Mouse (Mus musculus): ENCODE results near the gene Lmod1.
A peak's percentile ranks its signal among the peaks of the same experiment; 100 is the strongest.

The Lmod1 gene

DNA sequence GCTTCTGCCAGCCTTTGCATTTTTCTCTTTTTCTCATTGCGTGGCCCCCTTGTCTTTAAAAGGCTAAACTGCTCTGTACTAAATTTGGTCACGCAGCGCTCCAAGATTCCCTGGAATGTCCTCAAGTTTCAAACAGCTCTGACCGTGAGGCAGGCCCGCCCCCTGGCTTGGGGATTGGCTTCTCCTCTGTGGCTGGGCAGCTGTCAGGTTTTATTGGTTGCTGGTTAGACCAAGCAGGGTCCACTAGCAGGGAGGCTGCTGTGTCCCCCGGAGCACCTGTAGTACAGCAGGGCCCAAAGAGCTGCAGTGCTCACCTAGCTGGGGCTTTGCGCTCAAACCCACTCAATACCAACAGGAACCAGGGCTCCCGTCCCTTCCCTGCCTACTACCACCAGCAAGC lies at the start of gene Lmod1:
Gene Lmod1 (plus strand): TSS at position 237 of the 400 bp plus-strand sequence.
- peak; percentile 63 for DNase-seq

DNA sequence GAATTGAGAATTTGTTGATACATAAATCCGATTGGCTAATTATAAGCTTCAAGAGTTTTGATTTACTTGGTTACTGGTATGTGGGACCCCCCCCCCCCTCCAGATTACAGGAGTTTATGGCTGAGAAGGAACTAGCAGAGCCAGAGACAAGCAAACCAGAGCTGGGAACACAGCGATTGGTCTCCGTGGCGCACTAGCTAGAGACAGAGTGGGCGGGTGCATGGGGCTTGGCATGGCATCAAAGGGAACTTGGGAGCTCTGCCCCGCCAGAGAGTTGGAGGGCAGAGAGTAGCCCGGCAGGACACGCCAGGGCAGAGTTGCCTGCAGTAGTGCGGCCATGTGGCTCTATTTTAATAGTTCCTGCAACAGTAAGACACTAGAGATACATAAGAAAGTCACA lies 44.0 kb upstream of the Lmod1 start:
- peak; percentile 74 to 79 for DNase-seq

DNA sequence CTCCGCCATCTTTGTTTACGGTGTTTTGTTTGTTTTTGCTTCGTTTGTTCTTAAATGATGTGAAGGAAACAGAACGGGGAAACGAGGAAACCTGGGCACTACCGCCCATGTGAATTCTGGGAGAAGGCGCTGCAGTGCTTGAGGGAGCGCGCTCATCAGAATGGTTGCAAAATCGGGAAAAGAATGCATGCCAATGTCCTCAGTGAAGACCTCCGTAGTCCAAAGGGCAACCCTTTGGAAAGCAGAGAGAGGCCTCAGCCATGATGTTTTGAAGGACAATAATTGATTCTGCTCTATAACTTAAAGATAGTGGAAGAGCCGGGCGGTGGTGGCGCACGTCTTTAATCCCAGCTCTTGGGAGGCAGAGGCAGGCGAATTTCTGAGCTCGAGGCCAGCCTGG lies 42.8 kb upstream of the Lmod1 start:
- DNase-seq, result no peak

DNA sequence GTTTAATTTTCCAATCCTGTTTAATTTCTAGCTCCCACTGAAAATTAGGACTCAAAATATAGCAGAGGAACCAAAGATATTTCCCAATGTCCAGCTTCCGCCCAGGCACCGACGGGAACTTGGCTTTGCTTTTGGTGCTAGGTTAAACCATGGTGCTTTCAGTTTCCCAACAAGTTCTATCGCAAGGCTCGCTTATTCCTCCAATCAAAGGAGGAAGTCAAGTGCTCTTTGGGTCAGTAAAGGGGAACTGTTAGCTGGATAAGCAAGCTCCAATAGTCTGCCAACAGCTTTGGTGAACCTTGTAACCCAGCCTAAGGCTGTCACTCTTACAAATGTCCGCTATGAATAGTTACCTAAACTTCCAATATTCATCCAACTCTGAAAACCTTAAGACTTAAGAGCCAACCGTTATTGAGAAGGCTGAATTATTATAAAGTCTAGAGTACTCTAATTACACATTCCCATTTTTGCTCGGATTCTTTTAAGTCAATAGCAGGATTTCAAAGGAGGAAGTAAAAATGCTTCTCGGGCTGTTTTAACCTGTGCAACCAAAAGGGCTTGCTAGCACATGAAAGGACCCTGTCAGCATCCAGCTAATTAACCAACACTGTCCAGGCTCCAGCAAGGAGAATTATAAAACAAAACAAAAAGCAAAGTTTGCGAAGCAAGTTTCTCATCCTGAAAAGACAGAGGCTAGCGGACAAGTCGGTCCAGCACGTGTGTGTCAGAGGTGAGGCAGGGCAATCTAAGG lies 41.9 kb upstream of the Lmod1 start:
- DNase-seq, result no peak

DNA sequence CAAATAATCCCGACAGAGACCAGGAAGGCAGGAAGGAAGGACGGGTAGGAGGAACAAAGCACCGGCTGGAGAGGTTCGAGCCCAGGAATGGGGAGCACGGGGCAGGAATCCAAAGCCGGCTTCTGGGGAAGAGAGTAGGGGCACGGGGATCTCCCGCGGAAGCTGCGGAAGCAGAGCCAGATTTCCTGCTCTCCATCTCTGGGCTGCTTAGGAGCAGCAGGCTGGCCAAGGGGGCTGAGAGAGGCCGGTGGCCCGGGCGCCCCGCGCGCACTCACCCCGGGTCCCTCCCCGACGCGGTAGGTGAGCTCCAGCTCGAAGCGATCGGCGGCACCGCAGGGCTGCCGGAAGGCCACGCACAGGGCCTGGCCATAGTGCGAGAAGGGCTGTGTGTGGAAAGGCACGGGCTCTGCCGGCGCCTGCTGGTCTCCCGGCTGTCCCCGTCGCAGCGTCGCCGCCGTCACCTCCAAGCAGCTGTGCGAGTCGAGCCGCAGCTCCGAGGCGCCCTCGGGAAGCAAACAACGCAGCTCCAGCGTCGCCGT lies 41.3 kb upstream of the Lmod1 start:
- peak in 1 of 2 experiments; percentile 23 for DNase-seq

DNA sequence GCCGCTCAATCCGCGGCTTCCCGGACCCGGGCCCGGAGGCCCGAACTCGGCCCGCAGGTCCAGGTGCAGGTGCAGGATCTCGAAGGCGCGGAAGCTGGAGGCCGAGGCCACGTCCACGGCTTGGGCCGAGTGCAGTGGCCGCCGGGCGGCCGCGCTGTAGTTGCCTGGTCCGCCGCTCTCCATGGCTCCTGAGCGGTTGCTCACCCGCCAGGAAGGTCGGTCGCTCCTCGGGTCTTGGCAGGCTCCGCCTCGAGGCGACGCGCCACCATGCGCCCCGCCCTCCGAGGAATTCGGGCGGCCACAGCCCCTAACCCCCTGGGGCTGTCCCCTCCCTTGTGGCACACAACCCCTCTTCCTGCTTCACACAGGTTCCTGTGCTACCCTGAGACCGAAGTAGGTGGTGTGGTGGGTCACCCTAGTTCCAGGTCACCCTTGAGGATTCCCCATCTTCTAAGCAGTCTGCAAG lies 40.7 kb upstream of the Lmod1 start, which contains the start of gene Rnpep:
Gene Rnpep (minus strand): TSS at position 259 of the 466 bp plus-strand sequence.
- peak; percentile 54 to 69 for DNase-seq

DNA sequence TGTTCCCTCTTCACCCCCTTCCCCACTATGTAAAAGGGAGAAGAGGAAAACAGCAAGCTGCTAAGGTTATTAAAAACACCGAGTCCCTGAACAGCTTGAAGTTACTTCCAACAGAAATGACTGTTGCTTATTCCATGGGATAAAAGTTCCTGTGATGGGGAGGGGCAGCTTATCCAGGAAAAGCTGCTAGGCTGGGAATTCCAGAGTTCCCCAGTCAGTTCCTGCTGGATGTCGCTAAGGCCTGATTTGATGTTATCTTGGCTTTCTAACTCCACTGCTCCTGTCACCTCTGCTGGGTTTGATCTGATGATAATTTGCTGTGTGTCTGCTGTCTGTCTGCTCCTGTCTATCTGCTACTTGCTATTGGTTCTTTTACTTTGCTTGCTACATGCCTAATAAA lies 38.3 kb upstream of the Lmod1 start:
- no peak for DNase-seq

DNA sequence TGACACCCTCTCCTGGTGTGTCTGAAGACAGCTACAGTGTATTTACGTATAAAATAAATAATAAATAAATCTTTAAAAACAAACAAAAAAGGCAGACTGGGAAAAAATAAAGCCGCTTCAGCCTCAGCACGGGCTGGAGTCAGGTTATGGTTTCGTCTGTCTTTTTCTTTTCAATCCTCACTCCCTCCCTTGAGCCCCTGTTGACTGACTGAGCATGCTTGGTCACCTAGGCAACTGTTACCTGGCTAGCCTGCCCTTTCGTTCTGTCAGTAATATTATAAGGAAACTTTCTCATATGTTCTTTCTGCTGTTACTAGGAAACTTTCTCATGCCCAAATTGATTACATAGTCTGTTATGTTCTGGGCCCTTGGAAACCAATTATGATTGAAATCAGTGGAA lies 33.7 kb upstream of the Lmod1 start:
- DNase-seq, result no peak

DNA sequence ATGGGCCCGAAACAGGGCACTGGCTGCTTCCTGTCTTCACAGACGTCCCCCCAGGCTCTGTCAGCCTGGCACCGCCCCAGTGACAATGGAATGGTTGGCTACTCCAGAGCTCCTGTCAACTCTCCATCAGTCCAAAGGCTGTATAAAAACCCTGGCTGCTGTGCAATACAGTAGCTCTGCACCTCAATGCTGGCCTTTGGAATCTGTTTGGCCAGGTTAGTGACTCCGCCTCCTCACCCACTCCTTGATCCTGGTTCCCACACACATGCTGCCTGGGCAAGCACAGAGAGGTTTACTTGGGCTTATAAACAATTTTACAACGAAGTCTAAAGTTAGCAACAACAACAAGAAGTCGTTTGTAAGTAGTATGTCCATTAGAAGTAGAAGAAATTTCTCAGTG lies 13.3 kb upstream of the Lmod1 start:
- peak; percentile 77 to 83 for DNase-seq

DNA sequence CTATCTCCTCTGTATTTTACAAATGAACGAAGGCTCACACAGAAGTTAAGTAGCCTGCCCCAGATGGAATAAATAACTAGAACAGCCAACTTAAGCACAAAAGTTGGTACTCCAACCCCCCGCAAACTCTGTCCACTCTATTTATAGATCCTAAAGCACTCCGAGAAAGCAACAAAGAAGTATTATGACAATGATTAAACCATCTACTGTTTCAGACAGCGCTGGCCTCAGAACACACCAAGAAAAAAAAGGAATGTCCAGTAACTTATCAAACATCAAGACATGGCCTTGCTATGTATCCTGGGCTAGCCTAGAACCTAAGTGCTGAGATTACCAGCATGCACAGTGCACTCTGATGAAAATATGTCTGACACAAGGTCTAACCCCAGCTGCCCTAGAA lies 12.4 kb upstream of the Lmod1 start:
- DNase-seq, result peak; percentile 16 to 31

DNA sequence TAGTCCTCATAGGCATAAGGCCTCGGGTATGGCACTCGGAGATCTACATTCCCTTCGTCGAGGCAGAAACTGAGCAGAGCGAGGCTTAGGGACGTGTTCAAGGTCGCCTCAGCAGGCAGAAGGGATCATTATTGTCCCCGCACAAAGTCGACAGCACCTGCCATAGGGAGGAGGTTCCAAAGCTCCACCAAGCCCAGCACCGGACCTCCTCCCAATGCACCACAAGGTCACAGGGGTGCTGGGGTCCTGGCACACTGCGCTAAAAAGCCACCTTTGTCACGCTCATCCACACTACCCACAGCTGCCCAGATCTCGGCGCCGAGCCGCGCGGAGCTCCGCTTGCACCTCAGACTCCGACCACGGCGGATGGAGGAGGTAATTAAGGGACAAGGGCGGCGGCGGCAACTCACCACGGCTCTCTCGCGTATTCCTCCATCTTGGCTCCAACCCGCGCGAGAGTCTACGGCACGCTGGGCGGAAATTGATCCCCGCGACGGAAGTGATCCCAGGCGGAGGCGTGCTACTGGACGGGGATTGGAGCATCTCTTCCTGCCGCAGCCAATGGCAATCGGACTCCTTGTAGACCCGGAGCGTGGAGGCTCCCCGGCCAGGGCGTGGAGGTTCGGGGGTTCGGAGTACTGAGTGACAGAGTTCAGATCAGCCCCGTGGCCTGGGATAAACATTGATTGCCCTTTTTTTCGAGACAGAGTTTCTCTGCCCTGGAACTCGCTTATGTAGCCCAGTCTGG lies 11.1 kb upstream of the Lmod1 start, which contains the start of gene Timm17a:
Gene Timm17a (minus strand): TSS at position 495 of the 748 bp plus-strand sequence.
- peak; percentile 95 for DNase-seq

DNA sequence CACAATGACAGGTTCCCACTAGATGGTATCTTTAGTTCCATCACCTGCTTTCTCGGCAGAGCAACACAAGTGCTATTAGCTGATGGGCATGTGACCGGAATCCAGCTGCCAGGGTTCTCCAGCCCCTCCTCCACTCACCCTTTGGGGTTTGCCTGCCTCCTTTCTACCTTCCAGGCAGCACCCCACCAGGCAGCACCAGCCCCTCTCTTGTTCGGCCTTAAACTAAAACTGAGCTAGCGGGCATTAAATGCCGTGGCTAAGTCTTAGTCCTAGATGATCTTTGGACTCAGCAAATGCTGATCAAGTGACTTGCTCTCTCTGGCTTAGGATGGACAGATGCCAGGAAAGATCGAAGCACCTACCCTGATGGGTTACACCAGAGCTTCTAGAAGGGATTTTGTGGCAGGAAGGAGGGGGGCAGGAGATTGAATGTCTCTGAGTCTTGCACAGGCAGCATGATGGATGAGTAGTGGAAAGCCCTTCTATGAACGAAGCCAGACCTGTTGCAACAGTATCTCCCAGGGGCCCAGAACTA lies 1.2 kb upstream of the Lmod1 start:
- peak; percentile 63 to 75 for DNase-seq

DNA sequence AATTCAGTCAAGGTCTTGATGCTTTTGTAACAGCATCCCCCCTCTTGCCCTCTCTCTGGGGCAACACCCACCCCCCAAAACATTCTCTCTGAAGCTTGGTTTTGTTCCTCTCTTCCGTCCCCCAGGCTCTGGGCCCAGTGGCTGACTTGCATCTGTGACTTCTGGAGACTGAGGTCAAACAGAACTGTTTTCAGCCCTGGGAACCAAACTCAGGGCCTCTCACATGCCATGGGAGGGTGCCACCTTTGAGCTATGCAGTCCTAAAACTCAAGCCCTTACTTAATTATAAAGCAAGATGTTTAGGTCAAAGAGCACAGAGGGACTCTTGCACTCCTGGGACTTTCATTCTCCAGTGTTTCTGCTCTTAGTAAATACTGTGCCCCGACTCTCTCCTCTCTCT lies 1.3 kb downstream of the Lmod1 start:
- no peak for DNase-seq

DNA sequence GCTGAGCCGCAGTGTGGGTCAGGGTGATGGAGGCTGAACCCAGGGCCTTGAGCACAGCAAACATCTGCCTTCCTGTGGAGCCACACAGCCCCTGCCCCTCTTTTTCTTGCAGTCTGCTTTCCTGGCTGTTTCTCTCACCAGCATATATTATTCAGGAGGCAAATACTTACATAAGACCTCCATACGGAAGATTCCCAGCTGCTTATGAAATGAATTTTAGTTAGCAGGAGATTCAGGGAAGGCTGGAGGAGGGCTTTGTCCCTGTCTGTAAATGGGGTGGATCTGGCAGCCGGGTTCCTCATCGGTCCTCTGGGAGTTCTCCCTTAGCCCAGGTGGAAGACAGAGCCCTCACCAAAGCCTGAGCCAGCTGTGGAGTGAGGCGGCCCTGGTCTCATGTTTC lies 3.8 kb downstream of the Lmod1 start:
- no peak for DNase-seq

DNA sequence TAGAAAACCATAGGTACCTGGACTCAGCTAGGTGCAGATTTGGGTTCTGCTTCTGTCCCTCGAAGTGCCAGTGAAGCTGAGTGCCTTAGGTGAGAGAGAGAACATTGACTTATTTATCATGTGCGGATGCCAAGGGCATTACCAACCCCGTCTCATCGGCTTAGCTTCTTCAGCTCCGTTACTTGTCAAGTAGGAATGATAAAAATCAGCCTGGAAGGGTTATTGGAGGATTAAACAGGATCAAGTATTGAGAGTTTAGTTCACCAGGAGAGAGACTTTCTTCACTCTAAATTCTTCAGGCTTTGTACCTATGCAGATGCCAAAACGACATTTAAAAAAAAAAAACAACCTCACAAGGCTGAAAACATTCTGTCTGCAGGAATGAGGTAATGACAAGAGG lies 6.0 kb downstream of the Lmod1 start:
- no peak for DNase-seq

DNA sequence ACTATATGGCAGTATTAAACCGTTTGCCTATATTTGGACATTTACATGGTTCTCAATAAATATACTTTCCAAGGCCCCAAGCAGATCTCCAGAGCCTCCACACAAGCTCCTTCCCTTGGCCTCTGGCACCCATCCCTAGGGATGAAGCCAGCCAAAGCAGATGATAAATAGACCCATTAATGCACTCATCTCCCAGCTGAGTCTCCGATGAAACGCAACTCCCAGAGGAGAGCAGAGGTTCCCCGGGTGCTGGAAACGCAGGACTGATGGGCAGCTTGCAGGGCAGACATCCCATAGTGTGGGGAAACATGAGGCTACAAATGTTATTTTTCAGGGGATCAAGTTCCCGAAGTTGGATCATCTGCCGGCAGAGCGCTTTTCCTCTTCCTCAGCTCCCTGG lies 17.3 kb downstream of the Lmod1 start:
- DNase-seq, result no peak

DNA sequence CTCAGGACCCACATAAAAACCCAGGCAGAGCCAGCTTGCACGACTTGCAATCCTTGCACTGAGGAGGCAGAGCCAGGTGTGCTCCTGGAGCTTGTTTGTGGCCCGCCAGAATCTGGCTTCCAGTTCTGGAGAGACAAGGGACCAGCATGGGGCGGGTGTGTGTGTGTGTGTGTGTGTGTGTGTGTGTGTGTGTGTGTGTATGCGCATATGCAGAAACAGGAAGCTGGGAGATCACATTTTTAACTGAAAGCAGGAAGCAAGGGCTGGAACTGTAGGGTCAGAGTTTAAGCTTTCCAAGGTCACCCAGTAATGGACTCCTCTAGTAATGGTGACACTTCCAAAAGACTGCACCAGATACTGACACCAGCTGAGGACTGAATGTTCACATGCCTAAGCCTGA lies 19.4 kb downstream of the Lmod1 start:
- no peak for DNase-seq

DNA sequence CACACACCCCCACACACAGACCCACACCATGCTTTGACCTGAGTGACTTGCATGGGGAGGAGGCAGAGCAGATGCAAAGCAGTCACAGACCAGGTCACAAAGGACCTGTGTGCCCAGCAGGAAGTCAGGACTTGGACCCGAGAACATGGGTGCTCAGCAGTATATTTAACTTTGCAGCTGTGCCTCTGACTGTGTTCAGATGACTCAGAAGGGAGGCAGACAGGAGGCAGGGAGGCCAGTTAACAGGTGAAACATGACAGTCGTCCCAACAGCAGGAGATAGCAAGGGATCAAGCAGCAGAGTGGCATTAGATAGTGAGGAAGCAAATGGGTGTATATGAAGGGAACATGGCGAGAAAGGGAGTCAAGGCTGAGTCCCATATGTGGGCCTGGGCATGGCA lies 22.3 kb downstream of the Lmod1 start:
- DNase-seq, result no peak

DNA sequence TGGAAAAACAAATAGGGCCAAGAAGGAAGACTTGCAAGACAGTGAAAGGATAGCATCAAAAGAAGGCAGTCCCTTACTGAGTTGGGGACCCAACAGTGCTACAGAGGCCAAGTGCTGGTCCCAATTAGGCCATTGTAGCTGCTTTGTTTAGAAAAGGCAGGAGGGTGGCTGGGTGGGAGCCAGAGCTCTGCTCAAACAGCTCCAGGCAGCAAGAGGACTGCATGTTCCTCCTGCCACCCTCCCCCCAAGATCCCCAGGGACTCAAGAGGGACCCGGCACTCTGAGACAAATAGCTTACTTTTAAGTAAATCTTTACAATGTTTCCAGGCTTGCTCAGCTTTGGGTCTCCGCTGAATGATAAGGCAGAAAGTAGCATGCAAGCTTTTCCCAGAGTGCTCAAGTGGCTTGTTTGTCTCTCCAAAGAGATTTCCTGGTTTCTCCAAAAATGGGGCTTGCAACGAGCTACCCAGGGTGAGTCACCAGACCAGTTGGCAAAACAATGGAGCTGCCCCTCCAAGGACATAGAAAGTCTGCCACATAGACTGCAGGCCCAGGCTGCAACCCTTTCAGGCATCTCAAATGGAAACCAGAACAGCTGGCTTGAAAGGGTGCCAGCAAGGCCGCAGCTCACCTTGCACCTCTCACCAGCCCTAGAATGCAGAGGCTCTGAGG lies 23.0 kb downstream of the Lmod1 start:
- no peak for DNase-seq

DNA sequence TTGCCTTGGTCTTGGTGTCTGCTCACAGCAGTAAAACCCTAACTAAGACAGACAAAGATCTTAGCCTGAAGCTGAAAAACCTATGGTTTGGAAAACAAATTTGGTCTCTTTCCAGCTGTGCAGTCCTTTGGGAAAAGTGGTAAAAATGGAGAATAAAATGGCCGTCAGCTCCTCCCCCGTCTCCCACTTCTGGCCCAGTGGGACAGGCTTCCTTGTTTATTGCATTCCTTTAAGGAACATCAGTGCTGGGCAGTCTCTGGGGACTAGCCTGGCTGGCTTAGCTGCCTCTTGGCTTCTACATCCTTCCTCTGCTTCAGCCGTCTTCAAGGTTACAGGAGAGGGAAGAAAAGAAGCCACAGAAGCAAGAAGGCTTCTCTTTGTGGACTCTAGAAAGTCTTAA lies 27.3 kb downstream of the Lmod1 start:
- DNase-seq, result peak; percentile 26 to 28

DNA sequence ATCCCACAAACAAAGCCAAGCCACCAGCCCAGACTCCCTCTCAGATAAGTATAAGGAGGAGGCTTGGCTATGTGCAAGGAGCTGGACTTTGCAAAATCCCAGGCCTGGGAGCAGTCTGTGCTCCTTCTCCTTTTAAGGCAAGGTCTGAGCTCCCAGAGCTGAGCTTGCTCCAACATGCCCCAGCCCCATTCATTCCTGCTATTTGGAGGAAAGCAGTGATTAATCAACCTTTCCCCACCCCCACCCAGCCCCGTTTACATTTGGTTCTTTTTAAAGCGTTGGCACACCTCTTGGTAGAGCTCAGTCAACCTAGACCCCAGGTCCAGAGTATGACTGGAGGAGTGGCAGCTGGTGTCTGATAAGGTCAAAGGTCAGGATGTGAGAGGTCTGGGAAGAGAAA lies 34.5 kb downstream of the Lmod1 start:
- no peak for DNase-seq

DNA sequence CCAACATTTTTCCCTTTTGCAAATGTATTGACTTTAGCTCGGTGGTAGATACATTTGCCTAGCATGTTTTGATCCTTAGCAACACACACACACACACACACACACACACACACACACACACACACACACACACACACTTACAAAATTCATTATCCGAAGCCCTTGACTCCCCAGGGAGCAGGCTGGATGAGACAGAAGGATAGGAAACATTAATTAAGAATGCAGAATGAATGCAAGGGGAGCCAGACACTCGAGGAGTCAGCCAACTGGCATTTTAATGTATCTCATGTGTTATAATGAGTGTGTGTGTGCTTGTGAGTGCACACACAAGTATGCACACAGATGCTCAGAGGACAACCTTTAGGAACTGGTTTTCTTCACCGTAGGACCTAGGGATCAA lies 36.9 kb downstream of the Lmod1 start:
- DNase-seq, result no peak

DNA sequence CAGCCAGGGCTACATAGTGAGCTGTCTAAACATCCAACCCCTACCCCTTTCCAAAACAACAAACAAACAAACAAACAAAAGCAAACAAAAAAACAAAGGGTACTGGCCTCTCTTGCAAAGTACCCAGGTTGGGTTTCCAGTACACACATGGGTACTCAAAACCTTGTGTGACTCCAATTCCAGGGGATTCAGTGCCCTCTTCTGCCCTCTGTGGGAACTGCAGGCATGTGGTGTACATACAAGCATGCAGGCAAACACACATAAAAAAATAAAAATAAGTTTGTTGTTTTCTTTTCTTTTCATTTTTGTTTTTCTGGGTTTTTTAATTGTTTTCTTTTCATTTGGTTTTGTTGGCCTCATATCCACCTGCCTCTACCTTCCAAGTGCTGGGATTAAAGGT lies 37.5 kb downstream of the Lmod1 start:
- DNase-seq, result no peak

Measured in kidney, adult 8-10 months (tissue).